Mouse (Mus musculus) midbrain, embryonic 16.5 days (tissue): ENCODE measurements at regions not wholly inside any gene's neighbourhood (a gene's known extent, or its start where the extent isn't known, plus 50 kb on each side); places are given as distances from the start of the nearest gene placed in this dataset.

Experiments used
- ATAC-seq: fragments of 200-750 bp; cut with Nextera tagmentation; 2 replicates; pipeline ENCODE4 v1.8.0; 2017; ENCODE audit warnings: moderate TSS enrichment
- H3K27ac ChIP-seq: fragments of 300-500 bp; sonication (generic); 2 replicates; pipeline ENCODE4 v1.5.1; 2014; ENCODE audit warnings: mild to moderate bottlenecking, low read length, mixed read lengths
- H3K27me3 ChIP-seq: fragments of 300-500 bp; sonication (generic); 2 replicates; pipeline ENCODE4 v1.6.1; 2014; ENCODE audit warnings: low read depth, low read length, mixed read lengths; ENCODE audit not compliant: control insufficient read depth, insufficient read depth
- H3K36me3 ChIP-seq: fragments of 300-500 bp; sonication (generic); 2 replicates; pipeline ENCODE4 v1.6.1; 2014; ENCODE audit warnings: mild to moderate bottlenecking, low read length, moderate library complexity, mixed read lengths; ENCODE audit not compliant: control insufficient read depth, insufficient read depth
- H3K4me1 ChIP-seq: fragments of 300-500 bp; sonication (generic); 2 replicates; pipeline ENCODE4 v1.6.1; 2014; ENCODE audit warnings: mild to moderate bottlenecking, low read length, mixed read lengths; ENCODE audit not compliant: control insufficient read depth, insufficient read depth
- H3K4me2 ChIP-seq: fragments of 300-500 bp; sonication (generic); 2 replicates; pipeline ENCODE4 v1.6.1; 2014; ENCODE audit warnings: mild to moderate bottlenecking, low read length, mixed read lengths
- H3K4me3 ChIP-seq: fragments of 300-500 bp; sonication (generic); 2 replicates; pipeline ENCODE4 v1.5.1; 2014; ENCODE audit warnings: low read depth, mild to moderate bottlenecking, low read length, moderate library complexity, mixed read lengths
- H3K9ac ChIP-seq: fragments of 300-500 bp; sonication (generic); 2 replicates; pipeline ENCODE4 v1.6.1; 2014; ENCODE audit warnings: low read depth, low read length, mixed read lengths
- H3K9me3 ChIP-seq: fragments of 300-500 bp; sonication (generic); replicated peaks from 2 replicates; pipeline ENCODE4 v1.6.1; 2014; ENCODE audit warnings: mild to moderate bottlenecking, low read length, mixed read lengths; ENCODE audit not compliant: control insufficient read depth, poor library complexity, severe bottlenecking
- WGBS: fragments of 180-500 bp; shearing (Covaris S2); extraction: QIAGEN DNeasy Blood & Tissue Kit; methylation state at CpG from one replicate; pipeline ENCODE4 v1.1.7; 2014; 5-methylcytosine and 5-hydroxymethylcytosine counted together

DNA sequence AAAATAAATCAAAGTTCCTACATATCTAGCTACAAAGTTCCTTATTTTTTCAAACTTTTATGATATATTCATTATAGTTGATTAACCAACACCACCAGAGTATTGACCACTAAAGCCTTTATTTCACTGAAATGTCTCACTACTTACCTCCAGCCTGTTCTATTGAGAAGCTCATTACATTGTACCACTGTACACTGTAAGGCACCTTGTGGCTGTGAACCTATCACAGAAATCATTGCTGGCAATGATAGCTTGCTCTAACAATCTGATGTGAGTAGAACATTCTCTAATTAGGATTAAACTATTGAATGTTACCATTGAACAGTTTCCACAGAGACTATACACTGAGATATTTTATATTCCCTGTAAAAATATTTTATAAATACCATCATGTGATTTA, 367.2 kb upstream of the Siglech start:
- Histone ChIP-seq H3K9ac (no peak overlapping the region), H3K9me3 (no peaks in the 10 kb centered on the region), H3K27ac (no peak overlapping the region), H3K4me1 (no peaks in the 10 kb centered on the region), H3K4me3 (no peak overlapping the region), H3K36me3 (no peaks in the 10 kb centered on the region), H3K27me3 (no peaks in the 10 kb centered on the region), H3K4me2 (no peak overlapping the region)
- ATAC-seq: no peak

GRCm38 (mm10) chr7:55401300-55401711, 366.7 kb upstream of the Siglech start:
- H3K4me3 ChIP-seq: no peak overlapping the region
- 60% methylated on average over 3 of the region's 3 CpGs for WGBS
- H3K4me1 ChIP-seq: no peaks in the 10 kb centered on the region
- H3K4me2 ChIP-seq: no peak overlapping the region
- no peaks in the 10 kb centered on the region for H3K9me3 ChIP-seq
- ATAC-seq: peak; percentile 51; the same call in 1 of the 2 replicates
- H3K27ac ChIP-seq: no peak overlapping the region
- no peaks in the 10 kb centered on the region for H3K36me3 ChIP-seq
- no peaks in the 10 kb centered on the region for H3K27me3 ChIP-seq
- H3K9ac ChIP-seq: no peak overlapping the region

GRCm38 (mm10) chr7:55447297-55447885, 320.6 kb upstream of the Siglech start:
- H3K27ac ChIP-seq: no peak overlapping the region

More at GRCm38 (mm10) chr7:55447297-55447885, 320.6 kb upstream of the Siglech start:
- H3K36me3 ChIP-seq: no peaks in the 10 kb centered on the region
- no peak overlapping the region for H3K9ac ChIP-seq
- WGBS: 50% methylated on average over 2 of the region's 2 CpGs
- H3K27me3 ChIP-seq: no peaks in the 10 kb centered on the region
- H3K9me3 ChIP-seq: no peaks in the 10 kb centered on the region
- ATAC-seq: peak; percentile 75
- no peaks in the 10 kb centered on the region for H3K4me1 ChIP-seq
- no peak overlapping the region for H3K4me3 ChIP-seq
- no peak overlapping the region for H3K4me2 ChIP-seq
